Mouse (Mus musculus) gastrocnemius, adult 8-10 months (tissue): ENCODE results near the gene Prrg1. TPM values are rescaled to one million over a fixed set of nuclear protein-coding genes. Genes with fewer than 3 reads are reported as not detected.
"Not testable (repeated sequence)": the region's sequence is repeated elsewhere in the genome, so short reads cannot be mapped to it uniquely, and the experiment has no call there.

Source experiments
- DNase-seq, 2 experiments: peaks; one replicate each; pipeline ENCODE4 v3.0.0; 2022; ENCODE audit warnings: low spot score in 2 of 2
- total RNA-seq, 4 experiments: library from RNA; stranded (reverse); gene quantifications; 2 replicates each; pipeline ENCODE4 v1.2.4; 2022

The Prrg1 gene
- 1 to 10 TPM; 2.8 to 7.7 (median 5.0) TPM for total RNA-seq

DNA sequence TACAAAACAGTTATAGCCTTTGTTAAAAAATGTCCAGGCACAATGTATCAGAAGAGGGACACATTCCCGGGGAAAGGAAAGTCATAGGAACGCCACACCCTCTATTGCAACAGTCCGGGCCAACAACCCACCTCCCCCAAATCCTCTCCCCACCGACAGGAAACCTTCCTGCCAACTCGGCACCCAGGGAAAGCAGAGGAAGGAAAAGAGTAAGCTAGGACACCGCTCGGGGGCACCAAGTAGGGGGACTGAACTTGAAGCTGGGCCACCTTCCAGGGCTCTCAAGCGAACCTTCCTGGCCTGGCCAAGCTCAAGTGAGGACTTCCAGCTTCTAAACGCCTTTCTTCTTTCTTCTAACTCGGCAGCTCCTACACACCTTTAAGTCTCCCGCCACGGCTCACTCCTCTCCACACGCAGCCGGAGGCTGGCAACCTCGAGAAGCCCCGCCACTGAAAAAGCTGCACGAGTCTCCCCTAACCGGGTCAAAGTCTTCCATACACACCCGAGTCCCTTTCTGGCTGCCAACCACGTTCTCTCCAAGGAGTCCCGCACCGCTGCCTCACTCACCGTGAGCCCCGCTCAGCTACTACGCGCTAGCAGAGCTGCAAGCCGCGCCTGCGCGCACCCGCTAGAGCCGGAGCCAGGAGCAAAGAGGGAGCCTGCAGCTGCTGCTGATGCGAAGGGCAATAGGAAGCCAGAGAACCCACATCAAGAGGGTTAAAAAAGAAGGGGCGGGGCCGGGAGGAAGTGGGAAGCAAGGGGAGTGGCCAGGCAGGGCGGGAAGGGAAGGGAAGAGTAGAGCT is at the start of gene Prrg1:
Gene Prrg1 (minus strand): TSS at position 695 of the 803 bp plus-strand sequence.
- peak; percentile 40 to 62 for DNase-seq

DNA sequence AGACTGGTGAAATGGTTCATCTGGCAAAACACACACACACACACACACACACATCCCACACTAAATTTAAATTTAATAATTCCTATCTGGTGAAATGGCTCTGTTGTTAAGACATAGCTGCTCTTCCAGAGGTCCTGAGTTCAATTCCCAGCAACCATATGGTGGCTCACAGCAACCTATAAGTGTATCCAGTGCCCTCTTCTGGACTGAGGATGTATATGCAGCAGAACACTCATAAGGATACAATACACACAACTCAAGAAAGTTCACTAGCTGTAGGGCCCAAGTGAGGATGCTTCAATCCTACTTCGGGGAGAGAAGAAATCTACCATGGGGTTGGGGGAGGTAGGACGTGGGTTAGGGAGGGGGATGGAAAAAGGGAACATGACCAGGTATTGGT is 22.1 kb upstream of the Prrg1 start:
- DNase-seq: no peak

DNA sequence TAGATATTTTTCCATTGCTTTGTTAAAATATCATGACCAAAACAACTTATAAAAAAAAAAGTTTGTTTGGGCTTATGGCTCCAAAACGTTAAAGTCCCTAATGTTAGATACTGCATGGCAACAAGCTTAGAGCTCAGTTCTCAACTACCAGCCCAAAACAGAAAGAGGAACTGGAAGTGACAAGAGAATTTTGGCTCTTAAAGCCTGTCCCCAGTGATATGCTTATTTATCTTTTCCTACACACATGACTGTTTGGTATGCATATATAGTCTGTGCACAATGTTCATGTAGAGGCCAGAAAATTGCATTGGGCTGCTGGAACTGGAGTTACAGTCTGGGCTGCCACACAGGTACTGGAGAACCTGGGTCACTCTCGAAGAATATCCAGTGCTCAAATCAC is 9.4 kb upstream of the Prrg1 start:
- DNase-seq: no peak

DNA sequence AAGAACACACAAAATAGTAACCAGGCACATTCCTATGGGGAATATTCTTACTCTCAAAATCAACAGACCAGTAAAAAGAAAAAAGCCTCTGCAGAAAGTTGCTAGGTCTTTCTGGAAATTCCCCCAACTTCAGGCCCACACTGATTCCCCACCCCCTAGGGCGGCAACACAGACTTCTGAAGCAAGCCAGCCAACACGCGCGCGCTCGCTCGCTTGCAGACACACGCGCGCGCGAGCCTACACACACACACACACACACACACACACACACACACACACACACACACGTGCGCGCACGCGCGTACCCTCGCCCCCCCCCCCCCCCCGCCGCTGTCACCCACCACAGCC is 868 bp downstream of the Prrg1 start:
- DNase-seq: peak; percentile 17 to 45

DNA sequence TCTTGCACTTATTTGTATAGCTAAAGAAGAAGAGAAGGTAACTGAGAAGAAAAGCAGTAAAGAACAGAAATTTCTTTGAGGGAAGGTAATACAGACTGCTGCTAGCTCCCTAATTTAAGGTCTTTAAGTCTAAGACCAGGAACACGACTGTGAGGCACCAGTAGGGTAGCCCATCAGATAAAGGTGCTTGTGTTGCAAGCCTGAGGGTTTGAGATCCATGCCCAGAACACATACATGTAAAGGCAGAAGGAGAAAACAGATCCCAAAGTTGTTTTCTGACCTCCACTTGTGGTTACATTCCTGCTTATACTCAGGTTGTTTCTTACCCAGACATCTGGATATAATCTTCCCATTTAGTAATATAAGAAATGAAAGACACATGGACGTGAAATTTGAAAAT is 20.2 kb downstream of the Prrg1 start:
- no peak for DNase-seq

DNA sequence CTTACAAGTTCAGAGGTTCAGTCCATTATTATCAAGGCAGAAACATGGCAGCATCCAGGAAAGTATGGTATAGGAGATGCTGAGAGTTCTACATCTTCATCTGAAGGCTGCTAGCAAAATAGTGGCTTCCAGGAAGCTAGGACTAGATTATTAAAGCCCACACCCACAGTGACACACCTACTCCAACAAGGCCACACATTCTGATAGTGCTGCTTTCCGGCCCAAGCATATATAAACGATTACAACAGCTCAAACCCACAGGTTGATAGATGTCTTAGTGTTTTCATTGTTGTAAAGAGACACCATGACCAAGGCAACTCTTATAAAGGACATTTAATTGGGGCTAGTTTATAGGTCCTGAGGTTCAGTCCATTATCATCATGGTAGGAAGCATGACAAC is 30.3 kb downstream of the Prrg1 start:
- DNase-seq: no peak

DNA sequence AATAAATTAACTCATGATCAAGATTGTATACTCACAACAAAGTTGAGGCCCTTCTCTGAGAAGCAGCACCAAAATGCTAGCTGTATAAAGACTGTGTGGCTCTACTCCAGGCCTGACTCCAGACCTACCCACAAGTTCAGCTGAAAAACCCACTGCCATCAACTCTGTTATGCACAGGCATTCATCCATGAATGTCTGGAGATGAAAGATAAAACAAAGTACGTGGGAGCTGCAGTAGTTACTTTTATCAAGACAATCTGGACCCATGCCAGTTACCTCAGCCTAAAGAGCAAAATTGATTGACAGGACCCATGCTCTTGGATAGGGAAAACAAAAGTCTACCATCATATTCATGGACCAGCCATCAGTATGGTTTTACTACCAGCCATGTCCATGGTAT is 31.0 kb downstream of the Prrg1 start:
- no peak for DNase-seq

DNA sequence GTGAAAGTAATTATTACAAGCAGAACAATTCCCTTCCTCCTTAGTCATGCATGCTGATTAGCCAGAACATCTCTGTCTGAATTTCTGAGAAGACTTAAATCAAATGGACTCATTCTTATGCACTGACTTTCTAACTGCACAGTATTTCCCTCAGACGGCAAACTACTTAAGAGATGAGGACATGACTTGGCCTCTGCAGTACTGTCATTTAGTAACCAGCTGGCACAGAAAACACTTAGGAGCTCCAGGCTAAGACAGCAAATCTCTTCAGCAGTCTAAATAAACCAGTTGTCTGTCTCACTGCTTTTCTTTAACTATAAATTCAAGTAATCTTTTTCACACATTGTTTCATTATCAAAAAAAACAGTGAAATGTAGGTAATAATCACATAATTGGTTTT is 36.0 kb downstream of the Prrg1 start:
- peak in 1 of 2 experiments; percentile 3 for DNase-seq

DNA sequence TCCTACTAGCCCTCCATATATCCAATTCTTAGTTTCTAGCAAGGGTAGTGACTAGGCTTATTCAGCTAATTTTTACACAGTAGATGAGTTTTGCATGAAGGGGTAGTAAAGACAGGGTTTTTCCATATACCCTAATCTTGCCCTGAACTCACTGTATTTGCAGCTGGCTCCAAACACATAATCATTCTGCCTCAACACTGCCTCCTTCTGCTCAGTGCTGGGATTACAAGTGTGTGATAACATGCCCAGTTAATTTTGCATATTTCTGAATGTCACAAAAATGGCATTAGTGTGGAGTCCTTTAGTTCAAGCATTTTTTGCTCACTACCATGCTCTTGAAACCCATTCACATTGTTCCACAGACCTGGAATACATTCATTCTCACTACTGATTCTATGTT is 44.0 kb downstream of the Prrg1 start:
- DNase-seq: no peak

DNA sequence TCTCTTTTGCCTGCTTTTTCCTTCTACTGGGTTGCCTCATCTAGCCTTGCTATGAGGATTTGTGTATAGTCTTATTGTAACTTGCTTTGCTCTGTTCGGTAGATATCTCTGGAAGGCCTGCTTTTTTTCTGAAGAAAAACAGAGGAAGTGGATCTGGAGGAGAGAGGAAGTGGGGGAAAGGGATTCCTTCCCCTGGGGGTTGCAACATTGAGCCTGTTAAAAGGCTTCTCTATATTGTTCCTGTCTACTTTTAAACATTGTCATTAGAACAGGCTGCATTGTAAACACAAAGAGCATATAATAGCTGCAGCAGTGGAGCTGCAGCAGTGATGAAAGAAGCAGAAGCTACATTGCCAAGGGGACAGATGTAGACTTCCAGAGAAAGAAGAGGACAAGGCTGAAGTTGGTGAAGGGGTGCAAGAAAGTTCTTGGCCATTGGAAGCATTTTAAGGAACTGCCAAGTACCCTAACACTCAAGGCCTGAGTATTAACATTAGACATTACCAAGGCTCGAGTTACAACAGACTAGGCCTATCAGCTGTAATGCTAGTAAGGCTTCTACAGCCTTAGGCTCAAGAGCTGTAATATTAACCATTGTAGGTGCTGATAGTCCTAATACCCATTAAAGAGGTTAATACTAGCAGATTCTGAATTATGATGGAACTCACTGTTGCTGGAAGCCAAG is 44.9 kb downstream of the Prrg1 start:
- no peak for DNase-seq

DNA sequence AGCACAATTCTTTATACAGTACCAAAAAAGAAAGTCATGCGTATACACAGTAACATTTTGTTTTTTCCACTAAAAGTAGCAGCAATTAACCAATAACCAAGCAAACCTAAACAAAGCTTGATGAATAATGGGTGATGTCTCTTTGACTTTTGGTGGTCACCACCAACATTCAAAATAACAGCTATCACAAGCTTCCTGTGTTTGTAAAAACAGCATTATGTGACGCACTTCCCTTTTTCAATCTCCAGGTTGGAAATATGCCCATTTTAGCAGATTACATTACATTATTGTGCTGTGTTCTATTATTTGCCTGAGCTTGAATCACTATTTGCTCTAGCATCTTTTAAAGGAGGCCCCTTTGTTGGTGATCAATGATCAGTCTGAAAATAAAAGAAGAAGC is 65.4 kb downstream of the Prrg1 start:
- no peak for DNase-seq

DNA sequence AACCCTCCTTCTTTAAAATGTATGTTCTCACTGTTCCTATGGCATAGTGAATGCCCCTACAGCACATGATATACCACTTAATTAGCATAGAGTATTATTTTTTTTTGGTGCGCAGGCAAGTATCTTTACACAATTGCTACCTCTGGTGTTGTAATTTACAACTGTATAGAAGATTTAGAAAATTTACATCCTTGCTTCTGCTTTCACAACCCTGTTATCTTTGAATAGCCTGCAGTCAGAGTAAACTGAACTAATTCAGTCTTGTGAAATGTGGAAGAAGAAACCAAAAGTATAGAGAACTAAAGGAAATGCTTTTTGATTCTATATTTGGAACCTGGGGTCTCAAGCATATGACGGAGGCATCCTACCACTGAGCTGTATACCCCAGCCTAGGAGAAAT is 100.7 kb downstream of the Prrg1 start:
- no peak for DNase-seq

DNA sequence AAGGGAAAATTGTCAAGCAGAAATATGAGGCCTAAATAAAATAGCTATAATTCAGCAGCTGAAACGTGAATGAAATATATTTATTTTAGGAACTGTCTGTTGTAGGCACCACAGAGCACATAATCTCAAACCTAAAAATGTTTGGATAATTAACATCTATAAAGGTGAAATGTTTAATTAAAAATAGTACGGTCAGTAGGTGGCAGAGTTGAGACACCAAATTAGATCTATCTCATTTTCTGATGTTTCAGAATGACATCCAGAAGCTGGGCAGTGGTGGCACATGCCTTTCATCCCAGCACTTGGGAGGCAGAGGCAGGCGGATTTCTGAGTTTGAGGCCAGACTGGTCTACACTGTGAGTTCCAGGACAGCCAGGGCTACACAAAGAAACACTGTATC is 104.0 kb downstream of the Prrg1 start:
- no peak for DNase-seq

DNA sequence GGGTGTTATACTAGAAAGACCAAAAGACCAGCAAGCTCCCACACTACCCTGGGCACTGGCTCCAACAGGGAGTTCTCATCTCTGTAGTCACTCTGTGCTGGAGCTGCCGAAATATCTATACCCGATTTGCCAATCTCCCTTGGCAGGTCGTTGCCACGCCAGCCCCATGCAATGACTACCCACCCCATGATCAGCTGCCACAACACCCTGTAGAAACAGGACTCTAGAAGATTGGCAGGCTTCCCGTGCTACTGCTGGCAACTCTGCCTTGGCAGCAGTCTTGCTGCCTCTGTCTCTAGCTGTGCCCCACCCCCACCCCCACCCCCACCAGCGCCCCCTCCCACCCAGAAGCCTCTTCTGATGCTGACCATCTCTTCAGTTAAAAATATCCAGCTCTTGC is 149.3 kb downstream of the Prrg1 start:
- no peak for DNase-seq

DNA sequence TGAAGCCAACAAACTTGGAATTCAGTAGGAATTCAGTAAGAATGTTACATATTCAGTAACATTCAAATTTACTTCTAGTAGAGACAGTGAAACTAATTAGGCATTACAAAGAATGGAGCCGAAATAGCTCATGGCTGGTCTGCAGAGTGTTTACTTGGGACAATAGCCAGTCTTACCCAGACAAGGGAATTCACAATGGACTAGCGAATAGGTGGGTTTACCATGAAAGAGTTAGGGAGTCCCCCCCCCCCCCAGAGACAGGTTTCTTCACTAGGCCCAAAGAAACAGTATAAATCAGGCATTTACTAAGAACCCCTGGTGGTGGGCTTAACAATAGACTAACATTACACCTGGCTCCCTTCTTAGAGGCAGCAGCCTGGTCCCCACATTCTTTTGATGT is 180.3 kb downstream of the Prrg1 start:
- DNase-seq: not testable (repeated sequence)

Other genes starting within 250 kb of the Prrg1 start
- not detected for gene 4930480E11Rik, start 214.3 kb downstream of the Prrg1 start, total RNA-seq
- gene Fam47c, start 153.9 kb upstream of the Prrg1 start, total RNA-seq: not detected